Mouse (Mus musculus) lung, adult 2 months (tissue): ENCODE results near the gene Mroh3. TPM values are rescaled to one million over a fixed set of nuclear protein-coding genes. Genes with fewer than 3 reads are reported as not detected.

Experiments used
- DNase-seq: peaks from one replicate; pipeline ENCODE4 v3.0.0; 2022
- H3K4me1 ChIP-seq: fragments of 200-500 bp; 2 replicates; pipeline ENCODE4 v1.6.1; 2011; ENCODE audit warnings: low read length; ENCODE audit not compliant: control insufficient read depth, insufficient read depth
- H3K4me3 ChIP-seq: fragments of 200-500 bp; replicated peaks from 2 replicates; pipeline ENCODE3; 2011; ENCODE audit warnings: low read depth, mild to moderate bottlenecking, control low read depth, low read length; ENCODE audit errors: extremely low read depth
- CTCF ChIP-seq: fragments of 200-500 bp; IDR thresholded peaks from 2 replicates; pipeline ENCODE4 v1.5.1; 2011; ENCODE audit warnings: mild to moderate bottlenecking, low read length, control low read depth; ENCODE audit not compliant: insufficient read depth
- POLR2A ChIP-seq: fragments of 200-500 bp; IDR thresholded peaks from 2 replicates; pipeline ENCODE4 v1.6.1; 2011; ENCODE audit warnings: low read depth, mild to moderate bottlenecking, control low read depth, low read length, borderline replicate concordance; ENCODE audit errors: extremely low read depth
- whole genome bisulfite sequencing: fragments of 180-500 bp; shearing (Covaris S2); methylation state at CpG from one replicate; pipeline ENCODE4 v1.1.7; 2018; 5-methylcytosine and 5-hydroxymethylcytosine counted together
- polyA plus RNA-seq: library from polyadenylated mRNA; depleted of rRNA; stranded (reverse); fragments of >200 nt; gene quantifications from 2 replicates; pipeline ENCODE4 v1.2.3, GENCODE M21; 2012

Gene Mroh3
- polyA plus RNA-seq, 1 experiment, result 0.14 TPM

DNA sequence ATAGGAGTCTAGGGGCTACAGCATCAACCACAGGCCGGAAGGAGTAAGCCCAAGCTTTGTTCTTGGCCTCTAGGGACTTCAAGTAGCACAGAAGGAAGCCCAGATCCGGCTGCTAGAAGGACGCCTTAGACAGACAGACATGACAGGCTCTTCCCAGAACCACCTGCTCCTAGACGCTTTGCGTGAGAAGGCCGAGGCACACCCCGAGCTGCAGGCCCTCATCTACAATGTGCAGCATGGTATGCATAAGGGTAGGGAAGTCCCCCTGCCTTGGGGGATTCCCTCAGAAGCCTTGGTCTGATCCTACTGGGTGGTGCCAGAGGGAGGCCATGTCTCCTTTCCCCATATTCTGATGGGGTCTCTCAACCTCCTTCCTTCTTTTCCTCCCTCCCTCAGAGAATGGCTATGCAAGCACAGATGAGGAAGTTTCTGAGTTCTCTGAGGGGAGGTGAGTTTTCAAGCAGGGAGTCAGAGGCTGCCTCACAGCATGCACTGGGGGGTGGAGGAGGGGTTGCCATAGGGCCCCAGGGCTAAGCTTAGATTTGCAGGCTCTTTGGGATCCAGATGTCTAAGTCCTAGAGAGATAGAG is 51.2 kb downstream of the Mroh3 start:
- no peak for DNase-seq
- 86% methylated on average over 7 of the region's 7 CpGs for WGBS
- Histone ChIP-seq H3K4me3 (no peak overlapping the region), H3K4me1 (no peaks in the 10 kb centered on the region)
- no peak for TF ChIP-seq POLR2A
- no peak for TF ChIP-seq CTCF

DNA sequence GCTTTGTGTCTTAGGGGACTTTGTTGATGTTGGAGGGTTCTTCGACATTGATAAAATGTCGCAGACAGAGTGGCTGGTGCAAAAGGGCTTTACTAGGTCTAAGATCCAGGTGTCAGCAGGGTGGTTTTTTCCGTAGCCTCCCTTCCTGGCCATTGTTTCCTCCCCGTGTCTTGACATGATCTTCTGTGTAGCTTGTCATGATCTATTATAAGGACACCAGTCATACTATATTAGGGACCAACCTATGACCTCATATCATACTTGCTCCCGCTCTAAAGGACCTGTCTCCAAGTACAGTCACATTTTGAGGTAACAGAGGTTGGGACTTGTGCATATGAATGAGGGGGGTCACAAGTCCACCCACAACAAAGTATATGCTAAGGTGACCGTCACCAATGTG is 51.7 kb downstream of the Mroh3 start:
- 79% methylated on average over 6 of the region's 6 CpGs for WGBS
- H3K4me1 ChIP-seq, result no peaks in the 10 kb centered on the region
- no peak for TF ChIP-seq CTCF
- no peak overlapping the region for H3K4me3 ChIP-seq
- no peak for DNase-seq

DNA sequence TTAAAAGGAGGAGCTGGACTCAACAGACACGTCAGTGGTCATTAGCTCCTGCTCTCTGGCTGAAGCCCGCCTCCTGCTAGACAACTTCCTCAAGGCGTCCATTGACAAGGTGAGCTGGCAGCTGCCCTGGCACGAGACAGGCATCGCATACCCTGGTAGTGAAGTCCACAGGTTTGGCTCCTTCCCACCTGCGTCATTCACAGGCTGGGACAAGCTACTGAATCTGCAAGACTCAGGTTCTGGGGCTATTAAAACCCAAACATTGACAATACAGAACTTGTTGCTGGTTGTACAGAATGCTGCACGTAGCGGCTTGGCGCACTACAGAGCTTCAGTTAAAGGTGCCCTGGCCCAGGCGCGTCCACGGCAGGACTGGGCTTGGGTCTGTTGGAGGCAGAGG is 52.3 kb downstream of the Mroh3 start:
- no peak for DNase-seq
- WGBS, result 90% methylated on average over 12 of the region's 12 CpGs

DNA sequence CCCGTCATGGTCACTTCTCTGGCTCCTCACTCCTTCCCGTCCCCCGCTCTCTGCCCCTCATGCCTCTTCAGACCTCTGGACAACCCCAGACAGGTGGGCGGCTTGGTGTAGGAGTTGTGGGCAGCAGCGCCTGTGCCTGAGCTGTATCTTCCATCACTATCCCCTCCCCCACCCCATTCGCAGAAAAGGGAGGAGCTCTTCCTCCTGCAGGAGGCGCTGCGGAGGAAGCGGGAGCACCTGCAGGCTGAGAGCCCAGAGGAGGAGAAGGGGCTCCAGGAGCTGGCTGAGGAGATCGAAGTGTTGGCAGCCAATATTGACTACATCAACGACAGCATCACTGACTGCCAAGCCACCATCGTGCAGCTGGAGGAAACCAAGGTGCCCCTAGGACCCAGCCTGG is 52.8 kb downstream of the Mroh3 start:
- H3K4me3 ChIP-seq, result no peak overlapping the region
- DNase-seq, result no peak
- no peaks in the 10 kb centered on the region for H3K4me1 ChIP-seq
- 63% methylated on average over 12 of the region's 12 CpGs for WGBS
- TF ChIP-seq CTCF, result no peak
- TF ChIP-seq POLR2A, result no peak

More for the DNA sequence above, 52.3 kb downstream of the Mroh3 start:
- H3K4me1 ChIP-seq, result no peaks in the 10 kb centered on the region
- TF ChIP-seq POLR2A, result no peak
- no peak for TF ChIP-seq CTCF
- H3K4me3 ChIP-seq, result no peak overlapping the region

DNA sequence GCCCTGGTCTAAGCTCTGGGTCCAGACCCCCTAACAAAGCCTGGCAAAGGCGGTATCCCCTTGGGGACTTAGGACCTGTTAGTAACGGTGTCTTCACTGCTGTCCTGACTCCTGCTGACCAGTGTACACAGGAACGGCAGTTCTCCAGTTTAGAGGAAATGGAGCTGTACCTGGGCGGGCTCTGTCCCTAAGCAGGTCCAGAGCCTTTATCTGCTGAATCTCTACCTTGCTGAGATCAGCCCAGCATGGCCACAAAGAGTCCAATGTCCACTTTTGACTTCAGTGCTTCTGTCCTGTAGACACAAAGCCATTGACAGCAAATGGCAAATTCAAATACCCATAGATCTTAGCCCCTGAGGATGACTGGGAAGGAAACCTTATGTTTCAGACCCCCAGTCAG is 55.7 kb downstream of the Mroh3 start:
- no peak for DNase-seq
- Histone ChIP-seq H3K4me3 (no peak overlapping the region), H3K4me1 (no peaks in the 10 kb centered on the region)
- 91% methylated on average over 4 of the region's 4 CpGs for WGBS
- no peak for TF ChIP-seq CTCF
- TF ChIP-seq POLR2A, result no peak

DNA sequence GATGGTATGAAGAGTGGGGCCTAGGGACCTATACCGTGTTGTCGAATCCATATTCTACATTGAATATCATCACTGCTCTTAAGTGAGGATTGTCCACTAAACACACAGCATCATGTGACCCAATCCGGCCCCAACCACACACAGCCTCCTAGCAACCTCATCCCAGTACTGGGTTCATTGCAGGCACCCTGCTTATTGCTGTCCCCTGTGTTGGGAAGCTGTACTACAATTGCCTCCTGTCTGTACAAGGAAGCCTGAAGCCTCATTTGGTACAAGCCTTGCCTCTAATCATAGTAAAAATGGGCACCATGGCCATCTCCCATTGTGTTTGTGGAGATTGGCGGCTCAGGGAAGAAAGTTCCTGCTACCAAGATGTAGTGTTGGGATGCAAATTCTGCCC is 56.3 kb downstream of the Mroh3 start:
- 96% methylated on average over 4 of the region's 4 CpGs for WGBS
- no peak for DNase-seq
- TF ChIP-seq POLR2A (no peak), CTCF (no peak)
- Histone ChIP-seq H3K4me3 (no peak overlapping the region), H3K4me1 (no peaks in the 10 kb centered on the region)

DNA sequence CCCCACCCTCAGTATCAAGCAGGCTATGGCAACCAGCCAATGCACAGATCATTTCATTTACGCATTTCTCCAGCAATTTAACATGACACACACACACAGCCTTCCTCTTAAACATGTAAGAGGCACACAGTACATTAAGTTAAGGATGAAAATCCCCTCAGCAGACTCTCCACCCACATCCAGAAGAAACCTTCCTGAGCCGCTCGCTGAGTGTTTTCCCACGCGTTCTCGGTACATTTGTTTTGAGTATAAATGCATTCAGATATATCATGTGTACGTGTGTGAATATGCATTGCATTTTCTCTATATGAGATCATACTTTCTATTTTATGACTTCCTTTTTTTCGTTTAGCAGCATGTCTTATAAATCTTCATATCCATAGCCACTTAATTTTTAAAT is 61.3 kb downstream of the Mroh3 start:
- TF ChIP-seq CTCF (no peak), POLR2A (no peak)
- DNase-seq, result no peak
- 82% methylated on average over 8 of the region's 8 CpGs for WGBS
- H3K4me3 ChIP-seq, result no peak overlapping the region
- no peaks in the 10 kb centered on the region for H3K4me1 ChIP-seq

DNA sequence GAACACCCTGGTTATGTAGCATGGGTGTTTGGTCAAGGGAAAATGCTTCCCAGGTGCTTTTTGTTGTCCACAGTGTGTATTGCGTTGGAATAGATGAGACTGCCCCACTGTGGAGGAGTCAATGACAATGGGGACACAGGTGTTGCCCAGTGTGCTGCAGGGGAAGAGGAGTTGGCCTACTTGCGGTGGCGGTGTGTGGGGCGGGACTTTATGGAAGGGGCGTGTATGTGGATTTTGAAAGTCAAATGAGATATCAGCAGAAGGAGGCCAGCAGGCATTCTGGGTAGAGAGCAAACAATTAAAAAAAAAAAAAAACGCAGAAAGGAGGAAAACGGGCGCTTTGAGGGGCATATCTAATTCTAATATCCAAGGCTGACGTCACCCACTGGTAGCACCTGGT is 62.9 kb downstream of the Mroh3 start:
- no peak for TF ChIP-seq POLR2A
- no peak for TF ChIP-seq CTCF
- no peak for DNase-seq
- WGBS, result 91% methylated on average over 9 of the region's 9 CpGs
- H3K4me3 ChIP-seq, result no peak overlapping the region
- H3K4me1 ChIP-seq, result no peaks in the 10 kb centered on the region

DNA sequence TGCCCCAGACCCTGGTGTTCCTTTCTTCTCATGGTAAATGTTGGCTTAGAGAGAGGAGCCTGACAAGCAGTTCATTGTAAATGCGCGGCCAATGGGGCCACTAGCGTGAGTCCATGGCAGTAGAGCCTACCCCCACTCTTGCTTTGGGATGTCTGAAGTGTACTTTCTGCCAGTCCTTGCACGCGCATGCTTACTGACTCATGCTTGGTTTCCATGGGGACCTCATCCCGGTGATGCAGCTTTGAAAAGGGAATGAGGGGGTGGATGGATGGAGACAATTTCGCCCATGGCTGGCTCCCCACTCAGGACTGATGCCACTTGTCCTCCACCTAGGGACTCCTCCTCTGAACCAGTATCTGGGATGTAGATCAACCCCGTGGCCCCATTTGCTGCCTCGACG is 69.1 kb downstream of the Mroh3 start:
- no peak for DNase-seq
- WGBS, result 83% methylated on average over 10 of the region's 10 CpGs
- Histone ChIP-seq H3K4me3 (no peak overlapping the region), H3K4me1 (peaks cover 1% of the 10 kb centered on the region; the same call in 1 of the 2 replicates)
- TF ChIP-seq CTCF, result no peak
- no peak for TF ChIP-seq POLR2A

DNA sequence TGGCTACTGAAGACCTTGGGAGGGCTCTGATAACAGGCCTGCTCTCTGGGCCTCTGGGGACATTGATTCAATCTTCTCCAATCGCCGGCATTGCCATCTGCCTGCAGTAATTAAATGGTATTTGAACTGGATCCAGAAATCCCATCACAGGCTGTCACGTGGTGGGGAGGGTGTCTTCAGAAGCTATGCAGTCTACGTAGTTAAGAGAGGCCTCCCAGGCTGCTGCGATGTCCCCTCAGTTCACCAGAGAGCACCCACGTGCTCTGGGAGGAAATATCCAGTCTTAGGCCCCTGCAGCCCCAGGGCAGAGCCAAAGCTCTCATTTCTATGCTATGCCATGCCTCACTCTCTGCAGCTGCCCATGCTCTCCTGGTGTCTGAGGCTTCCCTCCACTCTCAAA is 70.3 kb downstream of the Mroh3 start:
- no peak for DNase-seq
- no peak for TF ChIP-seq POLR2A
- Histone ChIP-seq H3K4me1 (peaks cover 8% of the 10 kb centered on the region), H3K4me3 (no peak overlapping the region)
- 65% methylated on average over 6 of the region's 6 CpGs for WGBS
